Mouse (Mus musculus): ENCODE measurements around the gene Yeats4.

DNA sequence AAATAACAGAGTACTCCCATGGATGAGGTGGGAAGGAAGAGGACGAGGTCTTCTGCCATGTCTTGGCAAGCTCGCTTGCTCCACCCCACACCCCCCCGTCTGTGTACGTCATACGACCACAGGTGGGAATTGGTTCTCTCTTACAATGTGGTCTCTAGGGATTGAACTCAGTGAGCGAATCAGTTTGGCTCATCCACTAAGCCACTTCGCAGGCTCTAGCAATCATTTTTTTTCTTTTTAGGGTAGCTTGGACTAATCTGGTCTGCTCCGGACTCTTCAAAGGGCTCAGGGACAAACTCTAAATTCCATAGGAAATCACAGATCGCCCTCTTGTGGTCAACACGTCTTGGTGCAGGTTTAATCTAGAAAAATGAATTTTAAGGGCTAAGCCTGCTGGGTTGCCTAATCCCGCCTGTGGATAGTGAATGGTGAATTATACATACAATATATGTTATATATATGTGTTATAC, 14.8 kb downstream of the Yeats4 start:
- TF ChIP-seq CTCF (IDR thresholded peaks at IDR 0.05) = peak; percentile 89
- no peak for TF ChIP-seq POLR2A (IDR thresholded peaks at IDR 0.05; ENCODE audit: insufficient read depth, low read depth, low read length)
- no peak for TF ChIP-seq EP300 (IDR thresholded peaks at IDR 0.05; ENCODE audit: insufficient read depth, low read depth, low read length)
